Mouse (Mus musculus) kidney, postnatal 10 days (tissue): ENCODE measurements around the gene G6pc3.
"Not testable (repeated sequence)": the region's sequence is repeated elsewhere in the genome, so short reads cannot be mapped to it uniquely, and the experiment has no call there.

Experiments
- DNase-seq: peaks from one replicate; pipeline ENCODE4 v3.0.0; 2021; ENCODE audit warnings: mixed read lengths

G6pc3 gene

GRCm38 (mm10) chr11:102189461-102190436 is at the start of gene G6pc3:
Gene G6pc3 (plus strand): TSS chr11:102189620.
- DNase-seq, result peak; percentile 95

GRCm38 (mm10) chr11:102140508-102140907 is 48.9 kb upstream of the G6pc3 start:
- peak; percentile 74 for DNase-seq

- no peak for DNase-seq
These were observed 47.1 kb upstream of the G6pc3 start for GRCm38 (mm10) chr11:102142355-102142754.

- no peak for DNase-seq
These were observed 44.4 kb upstream of the G6pc3 start for GRCm38 (mm10) chr11:102144957-102145470.

- DNase-seq, result no peak
These were observed 43.9 kb upstream of the G6pc3 start, which contains the start of gene Nags for GRCm38 (mm10) chr11:102145471-102146001. Gene Nags (plus strand): TSS chr11:102145513.

- no peak for DNase-seq
These were observed 43.4 kb upstream of the G6pc3 start for GRCm38 (mm10) chr11:102146005-102146404.

GRCm38 (mm10) chr11:102146531-102146930 is 42.9 kb upstream of the G6pc3 start:
- DNase-seq, result no peak

GRCm38 (mm10) chr11:102147213-102147989 is 42.0 kb upstream of the G6pc3 start:
- DNase-seq, result no peak

GRCm38 (mm10) chr11:102156039-102156785 is 33.2 kb upstream of the G6pc3 start, which contains the start of gene Tmem101:
Gene Tmem101 (minus strand): TSS chr11:102156404.
- DNase-seq, result peak; percentile 95

GRCm38 (mm10) chr11:102156786-102157089 is 32.7 kb upstream of the G6pc3 start:
- DNase-seq, result no peak

- not testable (repeated sequence) for DNase-seq
These were observed 31.4 kb upstream of the G6pc3 start for GRCm38 (mm10) chr11:102158024-102158423.

- DNase-seq, result no peak
These were observed 29.6 kb upstream of the G6pc3 start for GRCm38 (mm10) chr11:102159781-102160180.

GRCm38 (mm10) chr11:102165971-102166722 is 23.3 kb upstream of the G6pc3 start:
- DNase-seq, result no peak

- DNase-seq, result no peak
These were observed 21.9 kb upstream of the G6pc3 start for GRCm38 (mm10) chr11:102167539-102167938.

- DNase-seq, result no peak
These were observed 20.7 kb upstream of the G6pc3 start for GRCm38 (mm10) chr11:102168689-102169088.

GRCm38 (mm10) chr11:102179836-102180235 is 9.6 kb upstream of the G6pc3 start:
- no peak for DNase-seq

- no peak for DNase-seq
These were observed 5.2 kb upstream of the G6pc3 start for GRCm38 (mm10) chr11:102184253-102184645.

- peak; percentile 98 for DNase-seq
These were observed 4.5 kb upstream of the G6pc3 start, which contains the start of gene Lsm12 for GRCm38 (mm10) chr11:102184646-102185495. Gene Lsm12 (minus strand): TSS chr11:102185296.

- no peak for DNase-seq
These were observed 3.7 kb upstream of the G6pc3 start for GRCm38 (mm10) chr11:102185677-102186076.

GRCm38 (mm10) chr11:102186235-102186634 is 3.2 kb upstream of the G6pc3 start:
- DNase-seq, result no peak
